Mouse (Mus musculus): Measurements from ENCODE around the gene Erbb3. TPM values are rescaled to one million over a fixed set of nuclear protein-coding genes. Genes with fewer than 3 reads are reported as not detected.
A peak's percentile ranks its signal among the peaks of the same experiment; 100 is the strongest.
"Not testable (repeated sequence)": the region's sequence is repeated elsewhere in the genome, so short reads cannot be mapped to it uniquely, and the experiment has no call there.

Gene Erbb3
- polyA plus RNA-seq, 1 experiment from 2014 or later: 29.6 TPM

DNA sequence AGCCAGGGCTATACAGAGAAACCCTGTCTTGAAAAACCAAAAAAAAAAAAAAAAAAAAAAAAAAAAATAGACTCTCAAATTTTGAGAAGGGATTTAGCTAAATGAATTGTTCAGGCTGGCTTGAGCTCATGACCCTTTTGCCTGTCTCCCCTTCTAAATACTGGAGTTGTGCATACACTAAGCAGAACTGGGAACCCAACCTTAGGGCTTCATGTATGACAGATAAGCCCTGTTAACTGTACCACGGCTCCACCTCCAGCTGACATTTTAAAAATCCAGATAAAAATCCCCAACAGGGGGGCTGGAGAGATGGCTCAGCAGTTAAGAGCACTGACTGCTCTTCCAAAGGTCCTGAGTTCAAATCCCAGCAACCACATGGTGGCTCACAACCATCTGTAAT lies 33.9 kb downstream of the Erbb3 start:
- not testable (repeated sequence) for ATAC-seq; H3K9me3 ChIP-seq (ENCODE audit: control insufficient read depth, low read length)
- WGBS: 91% methylated on average over 1 of the region's 1 CpGs

DNA sequence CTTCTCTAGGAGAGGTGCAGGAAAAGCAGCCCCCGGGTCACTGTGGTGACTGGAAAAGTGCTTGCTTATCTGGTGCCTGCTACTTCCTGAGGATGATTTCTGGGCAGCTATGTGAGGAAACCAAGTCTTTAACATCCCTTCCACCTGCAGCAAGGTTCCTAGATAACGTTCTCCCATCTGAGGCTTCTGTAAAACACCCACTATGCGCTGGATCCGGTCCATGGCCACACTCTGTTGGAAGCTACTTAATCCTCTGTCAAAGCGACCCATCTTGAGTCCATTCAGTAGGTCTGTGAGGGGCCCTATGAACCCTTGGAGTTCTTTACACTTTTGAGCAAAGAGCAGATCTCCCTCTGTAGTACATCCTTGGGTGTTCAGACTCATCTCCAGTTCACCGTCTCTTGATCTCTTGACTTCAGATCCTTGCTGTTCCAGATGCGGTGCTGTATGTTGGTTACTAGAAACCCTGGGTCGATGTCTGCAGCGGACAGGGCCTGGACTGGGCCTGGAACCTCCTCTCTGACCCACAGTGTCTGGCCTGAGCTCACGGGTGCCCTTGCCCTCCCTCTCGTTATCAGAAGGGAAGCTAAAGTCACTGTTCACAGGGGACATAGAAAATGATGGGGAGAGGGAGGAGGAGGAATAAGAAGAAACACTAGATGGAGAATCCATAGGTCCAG lies 39.2 kb downstream of the Erbb3 start:
- H3K9me3 ChIP-seq (ENCODE audit: control insufficient read depth, low read length); H3K27ac ChIP-seq (ENCODE audit: low read length); H3K36me3 ChIP-seq (ENCODE audit: control insufficient read depth, insufficient read depth, low read length); H3K9ac ChIP-seq (ENCODE audit: low read depth, low read length); H3K4me1 ChIP-seq (ENCODE audit: control insufficient read depth, insufficient read depth, low read length); H3K4me3 ChIP-seq (ENCODE audit: low read length); ATAC-seq; H3K4me2 ChIP-seq (ENCODE audit: low read depth, low read length); H3K27me3 ChIP-seq (replicated peaks; ENCODE audit: control insufficient read depth, insufficient read depth, low read length): not testable (repeated sequence)
- WGBS: 89% methylated on average over 11 of the region's 11 CpGs

More for the DNA sequence above, 33.9 kb downstream of the Erbb3 start:
- not testable (repeated sequence) for H3K4me2 ChIP-seq (ENCODE audit: low read depth, low read length); H3K4me1 ChIP-seq (ENCODE audit: control insufficient read depth, insufficient read depth, low read length); H3K27ac ChIP-seq (ENCODE audit: low read length); H3K27me3 ChIP-seq (replicated peaks; ENCODE audit: control insufficient read depth, insufficient read depth, low read length); H3K4me3 ChIP-seq (ENCODE audit: low read length); H3K9ac ChIP-seq (ENCODE audit: low read depth, low read length)
- peaks cover 23% of the 10 kb centered on the region for H3K36me3 ChIP-seq (ENCODE audit: control insufficient read depth, insufficient read depth, low read length)

GRCm38 (mm10) chr10:128549682-128550057 lies 39.8 kb downstream of the Erbb3 start:
- Histone ChIP-seq H3K27ac (ENCODE audit: low read length) (peak overlapping the region; percentile 45), H3K9ac (ENCODE audit: low read depth, low read length) (peak overlapping the region; percentile 37; the same call in 1 of the 2 replicates)
- not testable (repeated sequence) for H3K36me3 ChIP-seq (ENCODE audit: control insufficient read depth, insufficient read depth, low read length); H3K9me3 ChIP-seq (ENCODE audit: control insufficient read depth, low read length); ATAC-seq; H3K27me3 ChIP-seq (replicated peaks; ENCODE audit: control insufficient read depth, insufficient read depth, low read length); H3K4me2 ChIP-seq (ENCODE audit: low read depth, low read length); H3K4me3 ChIP-seq (ENCODE audit: low read length); H3K4me1 ChIP-seq (ENCODE audit: control insufficient read depth, insufficient read depth, low read length)
- WGBS: 70% methylated on average over 6 of the region's 6 CpGs

DNA sequence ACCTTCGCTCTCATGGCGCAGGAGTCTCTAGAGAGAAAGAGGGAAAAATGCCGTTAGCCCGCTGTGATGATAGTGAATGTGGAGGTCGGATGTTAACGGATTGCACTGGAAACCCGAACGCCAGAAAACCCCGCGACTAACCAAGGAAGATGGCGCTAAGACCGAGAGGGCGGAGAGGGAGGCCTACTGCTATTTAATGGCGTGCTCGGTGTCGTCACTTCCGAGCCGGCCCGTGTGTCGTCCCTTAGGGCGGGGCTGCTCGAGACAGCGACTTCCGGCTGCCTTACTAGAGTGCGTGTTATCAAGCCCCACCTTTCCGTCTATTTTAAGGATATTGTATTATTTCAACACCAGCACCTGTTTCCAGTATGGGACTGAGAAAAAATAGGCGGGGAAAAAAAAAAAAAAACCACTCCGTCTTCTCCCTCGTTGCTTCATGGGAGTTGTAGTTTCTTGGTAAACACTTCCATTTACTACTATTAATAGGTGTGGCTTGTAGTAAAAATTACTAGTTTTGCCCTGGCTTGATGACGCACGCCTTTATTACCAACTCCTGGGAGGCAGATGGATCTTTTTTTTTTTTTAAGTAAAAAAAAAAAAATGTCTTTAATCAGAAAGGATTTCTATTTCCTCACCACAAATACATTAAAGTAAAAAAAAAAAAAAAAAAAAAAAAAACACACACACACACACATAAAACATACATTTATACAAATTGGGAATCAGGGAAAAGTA lies 40.3 kb downstream of the Erbb3 start, which contains the start of gene Rpl41:
Rpl41 (minus strand) TSS at position 359 of the 735 bp plus-strand sequence.
- Histone ChIP-seq H3K27me3 (replicated peaks; ENCODE audit: control insufficient read depth, insufficient read depth, low read length) (no peaks in the 10 kb centered on the region), H3K4me3 (ENCODE audit: low read length) (peak within 1 kb of the TSS; percentile 72), H3K36me3 (ENCODE audit: control insufficient read depth, insufficient read depth, low read length) (peaks cover 11% of the 10 kb centered on the region), H3K9ac (ENCODE audit: low read depth, low read length) (peak within 1 kb of the TSS; percentile 84), H3K9me3 (ENCODE audit: control insufficient read depth, low read length) (no peaks in the 10 kb centered on the region), H3K4me1 (ENCODE audit: control insufficient read depth, insufficient read depth, low read length) (0 out of 2 replicates have a peak, but pooled peaks cover 4% of the 10 kb centered on the region), H3K27ac (ENCODE audit: low read length) (peak within 1 kb of the TSS; percentile 95), H3K4me2 (ENCODE audit: low read depth, low read length) (peak within 1 kb of the TSS; percentile 67)
- peak; percentile 87 for ATAC-seq
- under 1% methylated on average over 31 of the region's 31 CpGs for WGBS

DNA sequence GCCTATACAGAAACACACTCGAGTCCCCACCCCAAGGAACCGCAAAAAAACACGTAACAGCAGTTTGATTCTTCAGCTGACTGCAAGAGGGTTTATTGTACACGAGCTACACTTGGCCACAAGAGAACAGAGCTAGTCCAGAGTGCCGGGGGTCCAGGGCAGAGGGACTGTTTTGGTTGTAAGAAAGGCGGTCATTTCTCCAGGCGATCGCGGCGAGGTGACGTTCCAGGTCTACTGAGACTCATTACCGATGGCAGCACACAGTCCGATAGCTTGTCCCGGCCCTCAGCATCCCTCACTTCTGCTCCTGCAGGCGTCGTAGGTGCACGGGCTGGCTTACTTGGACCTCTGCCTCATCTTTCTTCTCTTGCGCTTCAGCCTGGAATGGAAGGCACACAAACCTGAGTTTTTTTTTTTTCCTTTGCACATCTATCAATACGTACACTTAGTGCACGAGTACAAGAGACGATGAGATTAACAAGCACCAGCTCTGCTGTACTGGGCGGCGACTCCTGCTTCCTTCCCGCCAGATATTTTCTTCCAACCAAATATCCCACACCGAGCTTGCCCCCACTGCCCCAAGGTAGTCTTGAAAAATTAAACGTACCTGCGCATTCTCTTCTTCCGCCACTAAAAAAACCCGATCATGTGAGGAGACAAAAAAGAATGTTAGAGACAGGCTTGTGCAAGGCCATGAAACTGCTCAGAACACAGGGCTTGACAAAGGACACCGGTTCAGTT lies 41.2 kb downstream of the Erbb3 start:
- Histone ChIP-seq H3K4me2 (ENCODE audit: low read depth, low read length) (peak overlapping the region; percentile 67), H3K9ac (ENCODE audit: low read depth, low read length) (peak overlapping the region; percentile 84), H3K36me3 (ENCODE audit: control insufficient read depth, insufficient read depth, low read length) (peaks cover 15% of the 10 kb centered on the region), H3K27ac (ENCODE audit: low read length) (peak overlapping the region; percentile 95), H3K4me3 (ENCODE audit: low read length) (peak overlapping the region; percentile 72)
- ATAC-seq; H3K4me1 ChIP-seq (ENCODE audit: control insufficient read depth, insufficient read depth, low read length); H3K27me3 ChIP-seq (replicated peaks; ENCODE audit: control insufficient read depth, insufficient read depth, low read length); H3K9me3 ChIP-seq (ENCODE audit: control insufficient read depth, low read length): not testable (repeated sequence)
- under 1% methylated on average over 27 of the region's 30 CpGs for WGBS

- Histone ChIP-seq H3K27ac (ENCODE audit: low read length) (peak within 1 kb of the TSS; percentile 95), H3K9ac (ENCODE audit: low read depth, low read length) (peak within 1 kb of the TSS; percentile 84), H3K4me3 (ENCODE audit: low read length) (peak within 1 kb of the TSS; percentile 72), H3K4me1 (ENCODE audit: control insufficient read depth, insufficient read depth, low read length) (0 out of 2 replicates have a peak, but pooled peaks cover 4% of the 10 kb centered on the region), H3K4me2 (ENCODE audit: low read depth, low read length) (peak within 1 kb of the TSS; percentile 75), H3K36me3 (ENCODE audit: control insufficient read depth, insufficient read depth, low read length) (peaks cover 15% of the 10 kb centered on the region), H3K27me3 (replicated peaks; ENCODE audit: control insufficient read depth, insufficient read depth, low read length) (no peaks in the 10 kb centered on the region), H3K9me3 (ENCODE audit: control insufficient read depth, low read length) (no peaks in the 10 kb centered on the region)
- WGBS: 0% methylated on average over 48 of the region's 50 CpGs
- peak; percentile 90 for ATAC-seq
These were observed 42.0 kb downstream of the Erbb3 start, which contains the start of gene Zc3h10 for GRCm38 (mm10) chr10:128547361-128548032. Zc3h10 (minus strand) TSS chr10:128547774.

DNA sequence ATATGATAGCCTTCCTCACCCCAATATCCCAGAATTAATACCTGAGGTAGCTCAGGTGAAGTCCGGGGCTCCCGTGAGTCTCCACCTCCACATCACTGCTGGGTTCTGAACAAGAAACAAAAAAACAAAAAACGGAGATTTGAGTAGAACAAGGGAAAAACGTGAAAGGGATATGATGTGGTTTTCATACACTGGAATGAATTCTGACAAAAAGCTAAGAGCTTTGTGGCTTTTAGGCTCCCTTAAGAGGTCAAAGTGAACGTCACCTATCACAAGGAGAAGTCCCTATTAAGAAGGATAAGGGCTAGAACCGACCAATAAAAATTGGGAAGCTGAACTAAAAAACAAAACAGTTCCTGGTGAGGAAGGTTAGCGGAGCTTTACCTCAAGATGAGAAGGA lies 42.7 kb downstream of the Erbb3 start:
- 19% methylated on average over 7 of the region's 7 CpGs for WGBS
- ATAC-seq: no peak

DNA sequence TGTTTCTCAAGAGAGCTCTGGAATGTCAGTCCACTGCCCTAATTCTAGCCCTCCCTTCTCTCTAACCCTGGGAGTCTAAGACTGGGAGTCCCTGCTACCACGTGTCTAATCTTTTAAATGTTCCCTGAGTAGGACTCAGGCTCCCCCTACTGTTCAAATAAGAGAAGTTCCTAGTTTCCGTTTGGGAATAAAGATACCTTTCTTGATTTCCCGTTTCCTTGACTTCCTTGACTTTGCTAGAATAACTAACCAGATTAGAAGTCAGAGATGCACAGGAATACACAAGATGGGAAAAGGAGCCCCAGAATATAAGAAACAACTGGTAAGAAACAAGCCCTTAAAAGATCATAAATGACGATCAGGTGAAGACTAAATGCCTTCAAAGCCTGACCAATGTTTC lies 43.1 kb downstream of the Erbb3 start:
- H3K4me3 ChIP-seq (ENCODE audit: low read length): peak overlapping the region; percentile 72
- peak overlapping the region; percentile 75 for H3K4me2 ChIP-seq (ENCODE audit: low read depth, low read length)
- H3K4me1 ChIP-seq (ENCODE audit: control insufficient read depth, insufficient read depth, low read length): 0 out of 2 replicates have a peak, but pooled peaks cover 4% of the 10 kb centered on the region
- ATAC-seq: no peak
- no peaks in the 10 kb centered on the region for H3K27me3 ChIP-seq (replicated peaks; ENCODE audit: control insufficient read depth, insufficient read depth, low read length)
- H3K9ac ChIP-seq (ENCODE audit: low read depth, low read length): peak overlapping the region; percentile 77
- 8% methylated on average over 4 of the region's 4 CpGs for WGBS
- no peaks in the 10 kb centered on the region for H3K9me3 ChIP-seq (ENCODE audit: control insufficient read depth, low read length)
- peak overlapping the region; percentile 92 for H3K27ac ChIP-seq (ENCODE audit: low read length)
- H3K36me3 ChIP-seq (ENCODE audit: control insufficient read depth, insufficient read depth, low read length): peaks cover 15% of the 10 kb centered on the region

More for the DNA sequence above, 42.7 kb downstream of the Erbb3 start:
- no peaks in the 10 kb centered on the region for H3K9me3 ChIP-seq (ENCODE audit: control insufficient read depth, low read length)
- peak overlapping the region; percentile 77 for H3K9ac ChIP-seq (ENCODE audit: low read depth, low read length)
- peak overlapping the region; percentile 72 for H3K4me3 ChIP-seq (ENCODE audit: low read length)
- no peaks in the 10 kb centered on the region for H3K27me3 ChIP-seq (replicated peaks; ENCODE audit: control insufficient read depth, insufficient read depth, low read length)
- peaks cover 15% of the 10 kb centered on the region for H3K36me3 ChIP-seq (ENCODE audit: control insufficient read depth, insufficient read depth, low read length)
- peak overlapping the region; percentile 92 for H3K27ac ChIP-seq (ENCODE audit: low read length)
- 0 out of 2 replicates have a peak, but pooled peaks cover 4% of the 10 kb centered on the region for H3K4me1 ChIP-seq (ENCODE audit: control insufficient read depth, insufficient read depth, low read length)
- peak overlapping the region; percentile 75 for H3K4me2 ChIP-seq (ENCODE audit: low read depth, low read length)

All from intestine, embryonic 16.5 days (tissue).